Mouse (Mus musculus): Measurements from ENCODE around the gene Gm4922. TPM values are rescaled to one million over a fixed set of nuclear protein-coding genes. Genes with fewer than 3 reads are reported as not detected.

The Gm4922 gene
- total and polyA plus RNA-seq, 2 experiments from 2014 or later = 0.21 TPM; not detected in 1

DNA sequence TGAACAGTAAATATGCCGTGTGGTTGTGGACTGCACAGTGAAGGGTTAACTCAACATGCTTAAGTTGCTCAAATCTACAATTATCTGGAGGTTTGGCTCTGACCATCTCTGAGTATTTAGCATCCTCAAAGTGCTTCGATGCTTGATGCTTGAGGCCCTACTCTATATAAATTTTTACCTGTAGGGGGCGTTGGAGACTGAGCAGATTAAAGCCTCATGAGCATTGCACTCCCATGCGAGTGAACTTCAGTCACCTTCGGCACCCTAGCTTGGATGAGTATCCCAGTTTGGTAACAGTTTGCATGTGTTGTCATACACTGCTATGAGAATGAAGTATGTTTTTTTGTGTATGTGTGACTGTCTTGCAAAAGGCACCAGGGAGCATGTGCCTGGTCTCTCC is 16.7 kb downstream of the Gm4922 start:
- H3K4me2 ChIP-seq (ENCODE audit: low read depth) = no peak overlapping the region
- DNase-seq (no peak), ATAC-seq (0 out of 2 replicates have a peak, but pooled peaks have one; percentile 14)
- H3K4me1 ChIP-seq (ENCODE audit: insufficient read depth) = no peaks in the 10 kb centered on the region
- 54% methylated on average over 5 of the region's 5 CpGs for WGBS
- H3K36me3 ChIP-seq (ENCODE audit: insufficient read depth) = no peaks in the 10 kb centered on the region
- H3K27me3 ChIP-seq (ENCODE audit: insufficient read depth, low read length) = no peaks in the 10 kb centered on the region
- no peaks in the 10 kb centered on the region for H3K9me3 ChIP-seq (ENCODE audit: low read length)
- no peak overlapping the region for H3K9ac ChIP-seq
- H3K27ac ChIP-seq (ENCODE audit: low read depth, low read length) = no peak overlapping the region
- no peak overlapping the region for H3K4me3 ChIP-seq (ENCODE audit: low read depth, low read length)
- TF ChIP-seq CTCF (IDR thresholded peaks at IDR 0.05; ENCODE audit: low read depth) = peak; percentile 20

DNA sequence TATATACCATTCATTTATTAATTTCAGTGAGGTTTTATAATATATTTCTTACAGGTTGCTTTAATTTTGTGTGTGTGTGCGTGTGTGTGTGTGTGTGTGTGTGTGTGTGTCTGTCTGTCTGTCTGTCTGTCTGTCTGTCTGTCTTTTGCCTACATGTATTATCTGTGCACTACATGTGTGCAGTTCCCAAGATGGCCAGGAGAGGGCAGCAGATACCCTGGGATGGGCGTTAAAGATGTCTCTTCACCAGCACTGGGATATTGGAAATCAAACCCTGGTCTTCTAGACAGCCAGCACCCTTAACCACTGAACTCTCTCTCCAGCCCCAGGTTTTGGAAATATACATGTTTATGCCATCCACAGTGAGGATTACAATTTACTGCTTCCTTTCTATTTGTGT is 26.4 kb downstream of the Gm4922 start:
- H3K4me1 ChIP-seq (ENCODE audit: insufficient read depth) = no peaks in the 10 kb centered on the region
- DNase-seq = peak; percentile 54
- no peak overlapping the region for H3K4me2 ChIP-seq (ENCODE audit: low read depth)
- no peak overlapping the region for H3K4me3 ChIP-seq (ENCODE audit: low read depth, low read length)
- H3K36me3 ChIP-seq (ENCODE audit: insufficient read depth) = no peaks in the 10 kb centered on the region
- WGBS = 49% methylated on average over 2 of the region's 2 CpGs
- peak; percentile 79 for TF ChIP-seq CTCF (IDR thresholded peaks at IDR 0.05; ENCODE audit: low read depth)
- no peaks in the 10 kb centered on the region for H3K9me3 ChIP-seq (ENCODE audit: low read length)
- no peak for ATAC-seq
- no peaks in the 10 kb centered on the region for H3K27me3 ChIP-seq (ENCODE audit: insufficient read depth, low read length)
- no peak overlapping the region for H3K9ac ChIP-seq
- H3K27ac ChIP-seq (ENCODE audit: low read depth, low read length) = no peak overlapping the region

DNA sequence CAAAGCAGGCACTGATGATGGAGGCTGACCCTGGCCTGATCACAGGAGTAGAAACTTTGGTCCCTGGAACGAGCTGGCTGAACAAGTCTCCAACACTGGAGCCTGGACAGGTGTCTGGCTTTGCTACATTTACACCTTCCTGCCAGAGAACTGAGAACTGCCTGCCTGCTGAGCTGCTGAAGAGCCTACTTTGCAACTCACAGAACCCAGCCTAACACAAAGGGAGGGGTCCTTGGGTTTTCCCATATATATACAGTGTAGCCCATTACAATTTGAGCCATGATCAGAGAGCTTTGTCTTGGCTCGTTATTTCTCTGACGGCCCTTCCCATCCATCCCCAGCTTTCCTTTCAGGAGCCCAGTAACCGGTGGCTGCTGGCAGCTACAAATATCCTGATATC is 36.5 kb downstream of the Gm4922 start:
- DNase-seq (no peak), ATAC-seq (no peak)
- Histone ChIP-seq H3K36me3 (ENCODE audit: insufficient read depth) (no peaks in the 10 kb centered on the region), H3K9ac (no peak overlapping the region), H3K4me2 (ENCODE audit: low read depth) (no peak overlapping the region), H3K4me3 (ENCODE audit: low read depth, low read length) (no peak overlapping the region), H3K4me1 (ENCODE audit: insufficient read depth) (no peaks in the 10 kb centered on the region), H3K9me3 (ENCODE audit: low read length) (no peaks in the 10 kb centered on the region), H3K27me3 (ENCODE audit: insufficient read depth, low read length) (no peaks in the 10 kb centered on the region), H3K27ac (ENCODE audit: low read depth, low read length) (no peak overlapping the region)
- TF ChIP-seq CTCF (IDR thresholded peaks at IDR 0.05; ENCODE audit: low read depth) = no peak
- WGBS = 68% methylated on average over 4 of the region's 4 CpGs

DNA sequence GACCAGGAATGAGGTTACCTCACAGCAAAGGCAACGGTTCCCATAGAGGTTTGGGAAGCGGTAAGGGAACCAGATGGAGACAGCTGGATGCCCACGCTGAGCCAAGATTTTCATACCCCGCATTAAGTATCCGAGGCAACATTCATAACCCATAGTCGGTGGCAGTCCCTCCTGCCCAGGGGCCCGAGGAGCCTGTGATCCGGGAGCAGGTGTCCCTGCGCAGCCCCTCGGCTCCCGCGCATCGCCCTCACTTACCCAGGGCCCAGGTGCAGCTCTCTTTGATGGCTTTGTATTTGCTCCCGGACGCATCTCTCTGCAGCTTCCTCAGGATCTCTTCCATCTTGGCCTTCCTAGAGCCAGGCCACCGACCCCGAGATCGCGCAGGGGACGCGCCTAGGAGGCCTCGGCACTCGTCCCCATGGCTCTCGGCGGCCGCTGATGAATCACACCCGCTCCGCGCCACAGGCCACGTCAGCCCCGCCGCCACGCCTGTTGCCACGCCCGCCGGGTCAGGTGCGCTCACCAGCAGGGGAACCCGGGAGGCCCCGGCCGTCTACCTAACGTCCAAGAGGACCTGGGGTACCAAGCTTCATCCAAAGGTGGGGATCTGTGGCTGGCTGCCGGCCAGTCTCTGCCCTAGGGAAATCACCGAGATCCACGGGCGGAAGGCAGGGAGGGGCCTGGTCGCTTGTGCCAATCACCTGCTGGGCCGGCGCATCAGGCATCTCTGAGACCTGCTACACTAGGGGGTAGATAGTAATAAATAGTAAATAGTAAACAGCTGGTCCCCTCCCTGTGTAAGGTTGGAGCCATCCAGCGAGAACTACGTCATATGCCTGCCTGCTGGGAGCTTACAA is 43.1 kb downstream of the Gm4922 start, which contains the start of gene Arfgef3:
Gene Arfgef3 (minus strand): TSS at position 664 of the 857 bp plus-strand sequence.
- Histone ChIP-seq H3K4me1 (ENCODE audit: insufficient read depth) (0 out of 2 replicates have a peak, but pooled peaks cover 5% of the 10 kb centered on the region), H3K9ac (peak within 1 kb of the TSS; percentile 94), H3K27ac (ENCODE audit: low read depth, low read length) (peak within 1 kb of the TSS; percentile 93), H3K27me3 (ENCODE audit: insufficient read depth, low read length) (no peaks in the 10 kb centered on the region), H3K36me3 (ENCODE audit: insufficient read depth) (no peaks in the 10 kb centered on the region), H3K4me2 (ENCODE audit: low read depth) (peak within 1 kb of the TSS; percentile 69), H3K4me3 (ENCODE audit: low read depth, low read length) (peak within 1 kb of the TSS; percentile 74), H3K9me3 (ENCODE audit: low read length) (no peaks in the 10 kb centered on the region)
- DNase-seq (peak; percentile 78), ATAC-seq (peak; percentile 87)
- 3% methylated on average over 50 of the region's 50 CpGs for WGBS
- no peak for TF ChIP-seq CTCF (IDR thresholded peaks at IDR 0.05; ENCODE audit: low read depth)

DNA sequence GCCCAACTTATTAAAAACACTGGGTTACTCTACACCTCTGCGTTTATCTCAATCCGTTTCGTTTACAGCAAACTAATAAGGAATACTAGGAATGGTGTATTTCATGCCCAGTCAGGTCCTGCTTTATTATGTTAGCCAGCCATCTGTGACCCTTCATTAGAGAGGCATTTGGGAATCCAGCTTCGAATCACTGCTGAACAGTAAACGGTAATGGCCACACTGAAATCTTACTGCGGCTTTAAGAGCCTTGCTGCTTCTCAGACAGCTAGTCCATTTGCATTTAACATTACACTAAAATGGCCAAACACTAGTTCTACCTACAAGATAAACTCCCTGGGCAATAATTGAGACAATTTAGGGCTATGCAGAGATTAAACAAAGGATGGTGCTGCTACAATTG is 44.5 kb downstream of the Gm4922 start:
- H3K27ac ChIP-seq (ENCODE audit: low read depth, low read length) = peak overlapping the region; percentile 93; the same call in 1 of the 2 replicates
- whole genome bisulfite sequencing = 44% methylated on average over 6 of the region's 6 CpGs
- no peaks in the 10 kb centered on the region; the same call in 1 of the 2 replicates for H3K36me3 ChIP-seq (ENCODE audit: insufficient read depth)
- DNase-seq (peak; percentile 39), ATAC-seq (no peak)
- 0 out of 2 replicates have a peak, but pooled peaks cover 5% of the 10 kb centered on the region for H3K4me1 ChIP-seq (ENCODE audit: insufficient read depth)
- peak overlapping the region; percentile 94 for H3K9ac ChIP-seq
- peak overlapping the region; percentile 69 for H3K4me2 ChIP-seq (ENCODE audit: low read depth)
- TF ChIP-seq CTCF (IDR thresholded peaks at IDR 0.05; ENCODE audit: low read depth) = no peak
- no peaks in the 10 kb centered on the region for H3K9me3 ChIP-seq (ENCODE audit: low read length)
- H3K27me3 ChIP-seq (ENCODE audit: insufficient read depth, low read length) = no peaks in the 10 kb centered on the region
- H3K4me3 ChIP-seq (ENCODE audit: low read depth, low read length) = peak overlapping the region; percentile 74

DNA sequence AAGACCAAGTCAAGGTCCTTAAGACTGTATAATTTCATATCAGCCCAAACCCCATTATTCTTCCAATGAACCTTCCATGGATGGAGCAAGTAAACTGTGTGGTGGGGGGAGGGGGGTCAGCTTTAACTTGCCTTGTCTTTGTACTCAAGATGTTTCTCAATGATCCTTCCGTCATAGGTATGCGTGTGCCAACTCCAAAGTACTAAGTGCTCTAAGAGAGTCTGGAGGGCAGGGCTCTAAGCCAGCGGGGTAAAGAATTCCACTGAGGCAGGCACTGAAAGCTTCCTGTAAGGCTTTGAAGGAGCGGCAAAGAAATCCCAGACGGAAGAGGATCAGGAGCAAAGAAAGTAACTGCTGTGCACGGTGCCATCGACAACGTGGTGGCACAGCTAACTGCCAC is 45.6 kb downstream of the Gm4922 start:
- Histone ChIP-seq H3K36me3 (ENCODE audit: insufficient read depth) (no peaks in the 10 kb centered on the region; the same call in 1 of the 2 replicates), H3K4me3 (ENCODE audit: low read depth, low read length) (peak overlapping the region; percentile 74), H3K4me2 (ENCODE audit: low read depth) (peak overlapping the region; percentile 69), H3K27ac (ENCODE audit: low read depth, low read length) (no peak overlapping the region), H3K27me3 (ENCODE audit: insufficient read depth, low read length) (no peaks in the 10 kb centered on the region), H3K4me1 (ENCODE audit: insufficient read depth) (0 out of 2 replicates have a peak, but pooled peaks cover 5% of the 10 kb centered on the region), H3K9me3 (ENCODE audit: low read length) (no peaks in the 10 kb centered on the region), H3K9ac (no peak overlapping the region)
- ATAC-seq (no peak), DNase-seq (no peak)
- TF ChIP-seq CTCF (IDR thresholded peaks at IDR 0.05; ENCODE audit: low read depth) = no peak
- 62% methylated on average over 8 of the region's 8 CpGs for WGBS

Other genes with a start within 250 kb of the Gm4922 start
- gene Hebp2, start 240.7 kb downstream of the Gm4922 start, total RNA-seq (2014; rRNA removed) = 3.8 and 6.3 TPM in 2 replicates
- 7.7 and 8.8 TPM in 2 replicates for gene Hebp2, start 240.7 kb downstream of the Gm4922 start, polyA plus RNA-seq (2015; fragmentation: Nextera tagmentation; extraction: Ambion mirVana)
- 26.6 and 34.8 TPM in 2 replicates for gene Arfgef3, start 42.8 kb downstream of the Gm4922 start, total RNA-seq (2014; rRNA removed)
- gene Arfgef3, start 42.8 kb downstream of the Gm4922 start, polyA plus RNA-seq (2015; fragmentation: Nextera tagmentation; extraction: Ambion mirVana) = 2.5 and 4.8 TPM in 2 replicates
- gene Perp, start 58.2 kb upstream of the Gm4922 start, total RNA-seq (2014; rRNA removed) = 11.5 and 14.5 TPM in 2 replicates
- 14.9 and 18.1 TPM in 2 replicates for gene Perp, start 58.2 kb upstream of the Gm4922 start, polyA plus RNA-seq (2015; fragmentation: Nextera tagmentation; extraction: Ambion mirVana)
- 3.3 and 3.5 TPM in 2 replicates for gene Tnfaip3, start 228.9 kb upstream of the Gm4922 start, total RNA-seq (2014; rRNA removed)
- 1.0 and 1.2 TPM in 2 replicates for gene Tnfaip3, start 228.9 kb upstream of the Gm4922 start, polyA plus RNA-seq (2015; fragmentation: Nextera tagmentation; extraction: Ambion mirVana)

Data from forebrain, postnatal 0 days (tissue).